Mouse (Mus musculus) neural tube, embryonic 11.5 days (tissue): ENCODE measurements at regions not wholly inside any gene's neighbourhood (a gene's known extent, or its start where the extent isn't known, plus 50 kb on each side); places are given as distances from the start of the nearest gene placed in this dataset.

Experiments
- ATAC-seq: fragments of 200-750 bp; cut with Nextera tagmentation; 2 replicates; pipeline ENCODE4 v1.8.0; 2017; ENCODE audit warnings: moderate number of reproducible peaks, mild to moderate bottlenecking, moderate TSS enrichment, moderate library complexity; ENCODE audit not compliant: insufficient read depth, low FRiP score, low TSS enrichment
- DNase-seq: peaks from one replicate; pipeline ENCODE4 v3.0.0-alpha.2; 2015; ENCODE audit warnings: low spot score
- H3K27ac ChIP-seq: fragments of 300-500 bp; sonication (generic); 2 replicates; pipeline ENCODE4 v1.5.1; 2014; ENCODE audit warnings: low read depth, mild to moderate bottlenecking, low read length
- H3K27me3 ChIP-seq: fragments of 300-500 bp; sonication (generic); 2 replicates; pipeline ENCODE4 v1.6.1; 2014; ENCODE audit warnings: mild to moderate bottlenecking, low read length, mixed read lengths; ENCODE audit not compliant: control insufficient read depth, insufficient read depth
- H3K36me3 ChIP-seq: fragments of 300-500 bp; sonication (generic); 2 replicates; pipeline ENCODE4 v1.6.1; 2014; ENCODE audit warnings: mild to moderate bottlenecking, low read length, moderate library complexity, mixed read lengths; ENCODE audit not compliant: control insufficient read depth, insufficient read depth
- H3K4me1 ChIP-seq: fragments of 300-500 bp; sonication (generic); 2 replicates; pipeline ENCODE4 v1.6.1; 2014; ENCODE audit warnings: low read length, mixed read lengths; ENCODE audit not compliant: control insufficient read depth, insufficient read depth
- H3K4me2 ChIP-seq: fragments of 300-500 bp; sonication (generic); 2 replicates; pipeline ENCODE4 v1.6.1; 2014; ENCODE audit warnings: low read depth, mild to moderate bottlenecking, moderate library complexity
- H3K4me3 ChIP-seq: fragments of 300-500 bp; sonication (generic); 2 replicates; pipeline ENCODE4 v1.5.1; 2014; ENCODE audit warnings: low read depth, low read length
- H3K9ac ChIP-seq: fragments of 300-500 bp; sonication (generic); 2 replicates; pipeline ENCODE4 v1.6.1; 2014; ENCODE audit warnings: mild to moderate bottlenecking, low read length
- H3K9me3 ChIP-seq: fragments of 300-500 bp; sonication (generic); 2 replicates; pipeline ENCODE4 v1.6.1; 2016; ENCODE audit warnings: low read length; ENCODE audit not compliant: control insufficient read depth
- WGBS: fragments of 180-500 bp; shearing (Covaris S2); extraction: QIAGEN DNeasy Blood & Tissue Kit; methylation state at CpG from one replicate; pipeline ENCODE4 v1.1.7; 2014; 5-methylcytosine and 5-hydroxymethylcytosine counted together

GRCm38 (mm10) chr2:159621261-159621660, 712.7 kb downstream of the Gm826 start:
- WGBS, result 92% methylated on average over 6 of the region's 6 CpGs
- ATAC-seq, result no peak

GRCm38 (mm10) chr2:159622141-159622669, 711.8 kb downstream of the Gm826 start:
- H3K27ac ChIP-seq, result no peak overlapping the region
- DNase-seq, result no peak

More at GRCm38 (mm10) chr2:159621261-159621660, 712.7 kb downstream of the Gm826 start:
- H3K4me1 ChIP-seq, result no peaks in the 10 kb centered on the region
- no peak overlapping the region for H3K4me3 ChIP-seq
- no peaks in the 10 kb centered on the region for H3K36me3 ChIP-seq
- DNase-seq, result no peak
- H3K27me3 ChIP-seq, result no peaks in the 10 kb centered on the region
- no peaks in the 10 kb centered on the region for H3K9me3 ChIP-seq
- no peak overlapping the region for H3K4me2 ChIP-seq
- no peak overlapping the region for H3K27ac ChIP-seq
- H3K9ac ChIP-seq, result no peak overlapping the region

GRCm38 (mm10) chr2:159625306-159625705, 708.7 kb downstream of the Gm826 start:
- Histone ChIP-seq H3K27me3 (no peaks in the 10 kb centered on the region), H3K4me1 (no peaks in the 10 kb centered on the region), H3K27ac (no peak overlapping the region), H3K36me3 (no peaks in the 10 kb centered on the region), H3K9me3 (no peaks in the 10 kb centered on the region), H3K4me3 (no peak overlapping the region), H3K9ac (no peak overlapping the region), H3K4me2 (no peak overlapping the region)
- ATAC-seq, result no peak
- no peak for DNase-seq
- 62% methylated on average over 1 of the region's 1 CpGs for WGBS

More at GRCm38 (mm10) chr2:159622141-159622669, 711.8 kb downstream of the Gm826 start:
- Histone ChIP-seq H3K9me3 (no peaks in the 10 kb centered on the region), H3K9ac (no peak overlapping the region), H3K27me3 (no peaks in the 10 kb centered on the region), H3K4me1 (no peaks in the 10 kb centered on the region), H3K4me2 (no peak overlapping the region), H3K36me3 (no peaks in the 10 kb centered on the region), H3K4me3 (no peak overlapping the region)
- WGBS, result 48% methylated on average over 5 of the region's 5 CpGs
- no peak for ATAC-seq

- Histone ChIP-seq H3K4me3 (no peak overlapping the region), H3K4me2 (no peak overlapping the region), H3K9ac (no peak overlapping the region), H3K9me3 (no peaks in the 10 kb centered on the region), H3K4me1 (no peaks in the 10 kb centered on the region), H3K27me3 (no peaks in the 10 kb centered on the region), H3K36me3 (no peaks in the 10 kb centered on the region), H3K27ac (no peak overlapping the region)
- DNase-seq, result no peak
- 60% methylated on average over 4 of the region's 4 CpGs for WGBS
- no peak for ATAC-seq
These were observed 688.1 kb downstream of the Gm826 start for GRCm38 (mm10) chr2:159645861-159646260.

GRCm38 (mm10) chr2:159646595-159646994, 687.4 kb downstream of the Gm826 start:
- DNase-seq, result no peak
- WGBS, result 84% methylated on average over 2 of the region's 2 CpGs
- Histone ChIP-seq H3K4me1 (no peaks in the 10 kb centered on the region), H3K9ac (no peak overlapping the region), H3K36me3 (no peaks in the 10 kb centered on the region), H3K4me3 (no peak overlapping the region), H3K27me3 (no peaks in the 10 kb centered on the region), H3K9me3 (no peaks in the 10 kb centered on the region), H3K27ac (no peak overlapping the region), H3K4me2 (no peak overlapping the region)
- ATAC-seq, result no peak

GRCm38 (mm10) chr2:159652243-159652642, 681.7 kb downstream of the Gm826 start:
- Histone ChIP-seq H3K36me3 (no peaks in the 10 kb centered on the region), H3K4me2 (no peak overlapping the region), H3K9ac (no peak overlapping the region), H3K27ac (no peak overlapping the region), H3K4me3 (no peak overlapping the region), H3K9me3 (no peaks in the 10 kb centered on the region), H3K27me3 (no peaks in the 10 kb centered on the region), H3K4me1 (no peaks in the 10 kb centered on the region)
- ATAC-seq (no peak), DNase-seq (no peak)
- WGBS, result 72% methylated on average over 3 of the region's 3 CpGs

- no peaks in the 10 kb centered on the region for H3K36me3 ChIP-seq
- no peak for ATAC-seq
- DNase-seq, result no peak
- H3K9ac ChIP-seq, result no peak overlapping the region
- H3K4me1 ChIP-seq, result no peaks in the 10 kb centered on the region
- WGBS, result 36% methylated on average over 3 of the region's 3 CpGs
- no peak overlapping the region for H3K4me3 ChIP-seq
- no peak overlapping the region for H3K4me2 ChIP-seq
- H3K27ac ChIP-seq, result no peak overlapping the region
- H3K9me3 ChIP-seq, result no peaks in the 10 kb centered on the region
- H3K27me3 ChIP-seq, result no peaks in the 10 kb centered on the region
These were observed 657.1 kb downstream of the Gm826 start for GRCm38 (mm10) chr2:159676845-159677244.

- ATAC-seq (no peak), DNase-seq (no peak)
- no peak overlapping the region for H3K9ac ChIP-seq
- WGBS, result 81% methylated on average over 1 of the region's 1 CpGs
- no peak overlapping the region for H3K27ac ChIP-seq
- H3K36me3 ChIP-seq, result no peaks in the 10 kb centered on the region
- no peak overlapping the region for H3K4me2 ChIP-seq
- H3K9me3 ChIP-seq, result no peaks in the 10 kb centered on the region
- no peaks in the 10 kb centered on the region for H3K4me1 ChIP-seq
- no peak overlapping the region for H3K4me3 ChIP-seq
- H3K27me3 ChIP-seq, result no peaks in the 10 kb centered on the region
These were observed 653.3 kb downstream of the Gm826 start for GRCm38 (mm10) chr2:159680641-159681040.

GRCm38 (mm10) chr2:159703100-159703499, 630.9 kb downstream of the Gm826 start:
- no peak for DNase-seq
- no peak overlapping the region for H3K4me3 ChIP-seq
- ATAC-seq, result no peak
- no peak overlapping the region for H3K9ac ChIP-seq
- H3K27me3 ChIP-seq, result no peaks in the 10 kb centered on the region
- H3K9me3 ChIP-seq, result no peaks in the 10 kb centered on the region
- 89% methylated on average over 3 of the region's 3 CpGs for WGBS
- no peak overlapping the region for H3K27ac ChIP-seq
- H3K4me1 ChIP-seq, result no peaks in the 10 kb centered on the region
- H3K36me3 ChIP-seq, result no peaks in the 10 kb centered on the region
- no peak overlapping the region for H3K4me2 ChIP-seq
